Mouse (Mus musculus) liver, adult 2 months (tissue): ENCODE data around the gene Syn3. TPM values are rescaled to one million over a fixed set of nuclear protein-coding genes. Genes with fewer than 3 reads are reported as not detected.
"Not testable (repeated sequence)": the region's sequence is repeated elsewhere in the genome, so short reads cannot be mapped to it uniquely, and the experiment has no call there.

Experiments
- DNase-seq: peaks from one replicate; pipeline ENCODE4 v3.0.0-alpha.2; 2011; ENCODE audit warnings: low read depth, low spot score; ENCODE audit errors: extremely low read depth
- H3K27ac ChIP-seq: fragments of 200-500 bp; replicated peaks from 2 replicates; pipeline ENCODE4 v1.5.1; 2012; ENCODE audit warnings: low read depth, mild to moderate bottlenecking, control low read depth, inconsistent platforms, low read length; ENCODE audit not compliant: insufficient read depth
- H3K27me3 ChIP-seq: fragments of 200-500 bp; 2 replicates; pipeline ENCODE4 v1.6.1; 2012; ENCODE audit warnings: mild to moderate bottlenecking, moderate library complexity, low read length, inconsistent platforms; ENCODE audit not compliant: control insufficient read depth, insufficient read depth
- H3K36me3 ChIP-seq: fragments of 200-500 bp; 2 replicates; pipeline ENCODE4 v1.6.1; 2012; ENCODE audit warnings: low read length, inconsistent platforms; ENCODE audit not compliant: control insufficient read depth, insufficient read depth
- H3K4me1 ChIP-seq: fragments of 200-500 bp; 2 replicates; pipeline ENCODE4 v1.6.1; 2011; ENCODE audit warnings: low read length; ENCODE audit not compliant: control insufficient read depth, insufficient read depth
- H3K4me3 ChIP-seq: fragments of 200-500 bp; 2 replicates; pipeline ENCODE4 v1.5.1; 2011; ENCODE audit warnings: low read depth, mild to moderate bottlenecking, control low read depth, low read length, moderate library complexity; ENCODE audit not compliant: insufficient read depth
- H3K79me2 ChIP-seq: fragments of 200-500 bp; 2 replicates; pipeline ENCODE4 v1.6.1; 2012; ENCODE audit warnings: inconsistent platforms, mild to moderate bottlenecking, low read length, moderate library complexity; ENCODE audit not compliant: control insufficient read depth, insufficient read depth
- H3K9ac ChIP-seq: fragments of 200-500 bp; 2 replicates; pipeline ENCODE4 v1.6.1; 2012; ENCODE audit warnings: low read depth, mild to moderate bottlenecking, control low read depth, inconsistent platforms, low read length
- CTCF ChIP-seq: fragments of 200-500 bp; IDR thresholded peaks from 2 replicates; pipeline ENCODE4 v1.5.1; 2011; ENCODE audit warnings: low read depth, low read length, control low read depth
- POLR2A ChIP-seq: fragments of 200-500 bp; IDR thresholded peaks from 2 replicates; pipeline ENCODE4 v1.6.1; 2011; ENCODE audit warnings: low read length, control low read depth; ENCODE audit not compliant: insufficient read depth; ENCODE audit errors: extremely low read depth
- WGBS: fragments of 180-500 bp; shearing (Covaris S2); methylation state at CpG from one replicate; pipeline ENCODE4 v1.1.7; 2018; 5-methylcytosine and 5-hydroxymethylcytosine counted together
- polyA plus RNA-seq: library from polyadenylated mRNA; depleted of rRNA; stranded (reverse); fragments of >200 nt; gene quantifications from 2 replicates; pipeline ENCODE4 v1.2.3, GENCODE M21; 2012
- total RNA-seq: library from RNA; depleted of rRNA; stranded (reverse); fragments of >200 nt; gene quantifications from 2 replicates; pipeline ENCODE4 v1.2.3, GENCODE M21; 2014

Gene Syn3
- total and polyA plus RNA-seq, 2 experiments: 0.81 to 0.83 TPM

DNA sequence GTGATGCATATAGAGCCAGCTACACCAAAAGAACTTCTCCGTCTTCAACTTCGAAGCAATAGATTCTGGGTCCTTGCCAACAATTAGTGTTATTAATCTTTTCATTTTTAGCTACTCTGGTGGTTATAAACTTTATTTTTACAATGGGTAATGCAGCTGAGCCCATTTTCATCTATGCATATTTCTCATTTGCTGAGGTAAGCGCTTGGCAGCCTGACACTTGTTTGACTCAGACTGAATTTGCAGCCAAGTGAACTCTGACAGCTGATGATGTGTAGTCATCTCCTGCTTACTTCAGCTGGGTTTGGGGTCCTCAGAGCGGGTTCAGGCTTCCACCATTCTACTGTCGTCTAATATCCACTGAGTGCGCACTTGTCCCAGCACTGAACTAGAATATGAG is 369.6 kb downstream of the Syn3 start:
- H3K27ac ChIP-seq: no peak overlapping the region
- H3K9ac ChIP-seq: no peak overlapping the region
- no peak overlapping the region for H3K4me3 ChIP-seq
- H3K27me3 ChIP-seq: no peaks in the 10 kb centered on the region
- DNase-seq: no peak
- no peaks in the 10 kb centered on the region for H3K36me3 ChIP-seq
- peaks cover 3% of the 10 kb centered on the region; the same call in 1 of the 2 replicates for H3K4me1 ChIP-seq
- WGBS: 93% methylated on average over 6 of the region's 6 CpGs
- no peak for TF ChIP-seq POLR2A
- no peak for TF ChIP-seq CTCF
- no peaks in the 10 kb centered on the region for H3K79me2 ChIP-seq

DNA sequence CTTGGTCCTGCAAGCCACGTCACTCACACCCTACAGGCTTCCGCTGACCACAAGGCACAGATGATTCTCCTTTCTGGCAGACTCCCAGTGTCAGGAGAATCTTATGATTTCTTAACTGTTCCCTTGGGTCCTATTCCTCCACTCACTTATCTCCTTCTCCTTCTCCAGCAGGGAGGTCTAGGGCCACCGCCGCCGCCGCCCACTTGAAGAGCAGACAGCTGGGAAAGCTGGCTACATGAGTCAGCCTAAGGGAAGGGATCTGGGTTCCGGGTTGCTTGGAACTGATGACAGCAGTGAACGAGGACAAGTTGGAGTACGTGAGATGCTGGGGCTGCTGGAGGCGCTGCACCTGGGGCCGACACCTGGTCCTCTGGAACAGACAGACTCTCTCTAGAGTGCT is 372.2 kb downstream of the Syn3 start:
- WGBS: 97% methylated on average over 11 of the region's 11 CpGs
- H3K79me2 ChIP-seq: no peaks in the 10 kb centered on the region
- no peak overlapping the region for H3K4me3 ChIP-seq
- H3K36me3 ChIP-seq: no peaks in the 10 kb centered on the region
- H3K4me1 ChIP-seq: peaks cover 3% of the 10 kb centered on the region; the same call in 1 of the 2 replicates
- H3K9ac ChIP-seq: no peak overlapping the region
- no peak overlapping the region for H3K27ac ChIP-seq
- TF ChIP-seq CTCF (no peak), POLR2A (no peak)
- no peak for DNase-seq
- H3K27me3 ChIP-seq: no peaks in the 10 kb centered on the region

- Histone ChIP-seq H3K79me2 (no peaks in the 10 kb centered on the region), H3K9ac (no peak overlapping the region), H3K4me1 (peaks cover 3% of the 10 kb centered on the region; the same call in 1 of the 2 replicates), H3K27ac (no peak overlapping the region), H3K4me3 (no peak overlapping the region), H3K27me3 (no peaks in the 10 kb centered on the region), H3K36me3 (no peaks in the 10 kb centered on the region)
- no peak for DNase-seq
- WGBS: 98% methylated on average over 2 of the region's 2 CpGs
- TF ChIP-seq POLR2A (no peak), CTCF (no peak)
These were observed 373.3 kb downstream of the Syn3 start for GRCm38 (mm10) chr10:86125421-86125820.

GRCm38 (mm10) chr10:86124115-86124514 is 374.6 kb downstream of the Syn3 start:
- peak overlapping the region; percentile 51 for H3K27ac ChIP-seq
- TF ChIP-seq CTCF (no peak), POLR2A (no peak)
- H3K9ac ChIP-seq: no peak overlapping the region
- peaks cover 3% of the 10 kb centered on the region; the same call in 1 of the 2 replicates for H3K4me1 ChIP-seq
- H3K36me3 ChIP-seq: no peaks in the 10 kb centered on the region
- WGBS: 69% methylated on average over 4 of the region's 4 CpGs
- peak; percentile 18 for DNase-seq
- no peaks in the 10 kb centered on the region for H3K79me2 ChIP-seq
- no peak overlapping the region for H3K4me3 ChIP-seq
- H3K27me3 ChIP-seq: no peaks in the 10 kb centered on the region

DNA sequence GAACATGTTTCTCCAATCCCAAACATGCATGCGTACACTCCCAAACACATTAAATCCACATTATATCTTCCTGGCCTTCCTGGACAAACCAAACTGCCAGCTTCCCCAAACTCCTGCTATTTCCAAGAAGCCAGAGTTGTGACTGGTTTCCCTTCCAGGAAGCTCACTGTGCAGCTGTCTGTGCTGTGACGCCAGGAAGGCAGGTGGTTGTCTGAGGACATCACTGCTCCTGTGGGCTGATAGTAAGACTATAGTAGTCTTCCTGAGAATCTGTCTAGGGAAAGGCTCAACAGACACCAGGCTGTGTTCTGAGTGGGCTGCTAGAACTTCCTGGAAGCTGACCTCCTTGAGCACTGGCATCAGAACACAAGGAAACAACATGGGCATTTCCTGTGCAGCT is 375.5 kb downstream of the Syn3 start:
- Histone ChIP-seq H3K4me1 (peaks cover 3% of the 10 kb centered on the region; the same call in 1 of the 2 replicates), H3K9ac (no peak overlapping the region), H3K79me2 (no peaks in the 10 kb centered on the region), H3K36me3 (no peaks in the 10 kb centered on the region), H3K27ac (no peak overlapping the region), H3K4me3 (no peak overlapping the region), H3K27me3 (no peaks in the 10 kb centered on the region)
- TF ChIP-seq POLR2A: no peak
- no peak for TF ChIP-seq CTCF
- no peak for DNase-seq
- 84% methylated on average over 2 of the region's 2 CpGs for WGBS

GRCm38 (mm10) chr10:86122456-86122855 is 376.2 kb downstream of the Syn3 start:
- not testable (repeated sequence) for H3K4me1 ChIP-seq, H3K9ac ChIP-seq, H3K27ac ChIP-seq, H3K79me2 ChIP-seq, H3K27me3 ChIP-seq, DNase-seq, H3K36me3 ChIP-seq, H3K4me3 ChIP-seq
- 93% methylated on average over 10 of the region's 10 CpGs for WGBS
